Mouse (Mus musculus): ENCODE results near the gene Wdr59.
"Not testable (repeated sequence)": the region's sequence is repeated elsewhere in the genome, so short reads cannot be mapped to it uniquely, and the experiment has no call there.

The Wdr59 gene

DNA sequence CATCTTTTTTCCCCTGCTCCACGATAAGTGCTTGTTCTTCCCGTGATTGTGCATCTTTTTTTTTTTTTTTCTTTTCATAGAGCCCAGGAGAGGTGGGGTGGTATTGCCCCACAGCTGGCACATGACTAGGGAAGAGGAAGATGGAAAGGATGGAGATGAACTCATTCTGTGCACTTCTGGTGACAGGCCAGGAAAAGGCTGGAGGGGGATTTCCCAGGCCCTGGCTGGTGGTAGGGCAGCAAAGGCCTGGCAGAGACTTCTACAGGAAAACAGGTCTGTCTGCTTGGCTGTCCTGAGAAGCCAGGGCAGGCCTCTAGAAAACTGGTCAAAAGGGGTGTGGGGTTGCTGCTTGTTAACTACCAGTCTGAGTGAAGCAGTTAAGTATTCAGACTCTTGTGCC lies 16.3 kb upstream of the Wdr59 start:
- no peak for DNase-seq (ENCODE audit: low read depth, low spot score)

- DNase-seq (ENCODE audit: low read depth, low spot score), result no peak
Observed at GRCm38 (mm10) chr8:111537765-111538158, 15.9 kb upstream of the Wdr59 start.

DNA sequence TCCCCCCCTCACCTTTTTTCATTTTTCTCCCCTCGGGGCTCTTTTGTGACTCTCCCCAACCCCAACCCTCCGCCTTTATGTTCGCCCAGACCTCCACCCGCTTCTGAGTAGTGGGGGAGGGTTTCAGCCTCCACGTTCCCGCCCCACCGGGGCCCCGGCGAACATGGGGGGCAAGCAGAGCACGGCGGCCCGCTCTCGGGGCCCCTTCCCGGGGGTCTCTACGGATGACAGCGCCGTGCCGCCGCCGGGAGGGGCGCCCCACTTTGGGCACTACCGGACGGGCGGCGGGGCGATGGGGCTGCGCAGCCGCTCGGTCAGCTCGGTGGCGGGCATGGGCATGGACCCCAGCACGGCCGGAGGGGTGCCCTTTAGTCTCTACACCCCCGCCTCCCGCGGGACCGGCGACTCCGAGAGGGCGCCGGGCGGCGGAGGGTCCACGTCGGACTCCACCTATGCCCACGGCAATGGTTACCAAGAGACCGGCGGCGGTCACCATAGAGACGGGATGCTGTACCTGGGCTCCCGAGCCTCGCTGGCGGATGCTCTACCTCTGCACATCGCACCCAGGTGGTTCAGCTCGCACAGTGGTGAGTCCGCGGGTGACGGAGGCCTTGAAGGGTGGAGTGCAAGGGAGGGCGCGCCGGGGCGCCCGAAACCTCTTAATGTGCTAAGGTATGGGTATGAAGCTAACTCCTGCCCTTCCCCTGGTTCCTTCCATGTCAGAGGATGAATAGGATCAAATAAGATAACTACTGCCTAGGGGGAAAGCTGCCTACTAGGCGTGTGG lies 15.3 kb upstream of the Wdr59 start:
- DNase-seq (ENCODE audit: low read depth, low spot score), result no peak

GRCm38 (mm10) chr8:111536031-111536977 lies 14.4 kb upstream of the Wdr59 start, which contains the start of gene Znrf1:
Znrf1 (plus strand) TSS chr8:111536097.
- peak; percentile 80 for DNase-seq (ENCODE audit: low read depth, low spot score)

- no peak for DNase-seq (ENCODE audit: low read depth, low spot score)
Observed at GRCm38 (mm10) chr8:111535491-111535890, 13.6 kb upstream of the Wdr59 start.

DNA sequence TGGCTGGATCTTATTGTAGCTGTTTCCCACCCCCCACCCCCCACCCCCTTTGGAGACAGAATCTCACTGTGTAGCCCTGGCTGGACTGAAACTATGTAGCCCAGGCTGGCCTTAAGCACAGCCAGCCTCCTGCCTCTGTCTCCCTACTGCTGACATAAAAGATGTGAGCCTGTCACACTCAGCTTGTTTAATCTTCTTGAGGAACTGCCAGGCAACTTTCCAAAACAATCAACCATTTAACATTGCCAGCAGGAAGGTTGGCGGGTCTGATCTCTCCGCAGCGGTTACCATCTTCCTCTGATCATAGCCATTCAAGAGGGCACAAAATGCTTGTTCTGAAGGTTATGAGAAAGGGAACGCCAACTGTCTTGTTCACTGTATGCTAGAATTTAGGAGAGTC lies 11.6 kb upstream of the Wdr59 start:
- DNase-seq (ENCODE audit: low read depth, low spot score), result no peak

DNA sequence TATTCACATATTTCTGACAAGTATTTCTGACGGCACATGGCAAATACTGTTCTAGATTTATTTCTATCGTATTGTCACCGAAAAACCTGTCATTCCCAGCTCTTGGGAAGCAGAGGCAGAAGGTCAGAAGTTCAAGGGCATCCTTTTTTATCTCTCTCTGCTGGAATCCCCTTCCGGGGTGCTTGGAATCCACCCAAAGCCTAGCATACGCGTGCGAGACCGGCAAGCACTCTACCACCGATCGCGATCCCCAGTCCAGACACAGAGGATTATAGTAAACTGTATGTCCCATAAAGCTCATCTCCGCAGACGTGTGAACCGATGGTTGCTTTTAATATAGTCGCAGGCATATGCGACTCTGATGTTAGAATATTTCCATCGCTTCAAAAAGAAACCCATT lies 9.7 kb upstream of the Wdr59 start:
- no peak for DNase-seq (ENCODE audit: low read depth, low spot score)

DNA sequence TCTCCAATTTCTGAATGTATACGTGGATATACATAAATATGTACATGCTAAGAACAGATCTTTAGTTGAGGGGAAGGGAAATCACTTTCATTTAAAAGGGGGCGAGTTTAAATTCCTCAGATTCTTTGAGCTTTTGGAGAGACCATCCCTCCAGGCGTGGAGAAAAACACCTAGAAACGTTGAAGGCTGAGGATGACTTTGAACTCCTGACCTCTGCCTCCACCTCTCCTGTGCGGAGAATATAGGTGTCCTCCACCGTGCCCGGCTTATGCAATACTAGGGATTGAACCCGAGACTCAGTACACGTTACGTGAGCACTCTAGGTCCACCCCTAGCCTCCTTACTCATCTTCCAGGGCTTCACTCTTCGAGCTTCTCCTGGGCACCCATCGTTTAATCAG lies 9.3 kb upstream of the Wdr59 start:
- DNase-seq (ENCODE audit: low read depth, low spot score), result no peak

GRCm38 (mm10) chr8:111528071-111528470 lies 6.2 kb upstream of the Wdr59 start:
- DNase-seq (ENCODE audit: low read depth, low spot score), result no peak

- no peak for DNase-seq (ENCODE audit: low read depth, low spot score)
Observed at GRCm38 (mm10) chr8:111527149-111527548, 5.3 kb upstream of the Wdr59 start.

- DNase-seq (ENCODE audit: low read depth, low spot score), result no peak
Observed at GRCm38 (mm10) chr8:111526403-111527024, 4.6 kb upstream of the Wdr59 start.

GRCm38 (mm10) chr8:111517466-111517865 lies 4.4 kb downstream of the Wdr59 start:
- DNase-seq (ENCODE audit: low read depth, low spot score), result no peak

GRCm38 (mm10) chr8:111516451-111517035 lies 5.3 kb downstream of the Wdr59 start:
- no peak for DNase-seq (ENCODE audit: low read depth, low spot score)

DNA sequence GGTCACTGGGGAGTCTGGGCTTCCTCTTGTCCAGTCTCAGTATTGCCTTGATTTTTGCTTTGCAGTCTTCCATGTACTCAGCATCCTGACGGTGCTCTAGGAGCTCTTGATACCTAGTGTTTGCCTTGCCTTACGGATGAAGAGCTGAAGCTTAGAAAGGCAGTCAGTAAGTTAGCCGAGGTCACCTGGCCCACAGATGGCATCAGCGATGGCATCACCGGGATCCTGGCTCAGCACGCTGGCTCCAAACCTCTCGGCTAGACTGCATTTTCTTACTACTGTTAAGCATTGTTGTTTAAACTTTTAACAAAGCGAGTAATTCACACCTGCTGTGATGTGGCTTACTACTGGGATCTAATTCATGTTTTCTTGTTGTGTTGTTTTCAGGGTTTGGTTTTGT lies 8.4 kb downstream of the Wdr59 start:
- no peak for DNase-seq (ENCODE audit: low read depth, low spot score)

GRCm38 (mm10) chr8:111512941-111513340 lies 9.0 kb downstream of the Wdr59 start:
- no peak for DNase-seq (ENCODE audit: low read depth, low spot score)

DNA sequence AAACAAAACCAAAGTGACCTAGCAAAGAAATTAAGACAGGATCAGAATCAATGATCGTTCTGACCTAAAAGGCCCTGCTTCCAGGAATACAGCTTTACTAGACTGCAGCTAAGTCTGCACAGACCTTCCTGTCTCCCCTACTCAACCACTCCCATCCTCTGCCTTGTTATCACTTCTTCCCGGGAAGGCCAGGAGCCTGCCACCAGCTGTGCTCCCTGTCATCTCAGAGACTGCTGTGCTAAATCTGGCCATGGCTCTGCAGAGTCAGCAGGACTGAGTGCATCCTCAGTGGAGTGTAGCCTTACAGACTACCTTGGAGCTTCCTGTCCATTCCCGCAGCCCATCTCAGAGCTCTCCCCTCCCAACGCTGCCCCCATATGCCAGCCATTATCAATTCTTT lies 11.5 kb downstream of the Wdr59 start:
- DNase-seq (ENCODE audit: low read depth, low spot score), result no peak

DNA sequence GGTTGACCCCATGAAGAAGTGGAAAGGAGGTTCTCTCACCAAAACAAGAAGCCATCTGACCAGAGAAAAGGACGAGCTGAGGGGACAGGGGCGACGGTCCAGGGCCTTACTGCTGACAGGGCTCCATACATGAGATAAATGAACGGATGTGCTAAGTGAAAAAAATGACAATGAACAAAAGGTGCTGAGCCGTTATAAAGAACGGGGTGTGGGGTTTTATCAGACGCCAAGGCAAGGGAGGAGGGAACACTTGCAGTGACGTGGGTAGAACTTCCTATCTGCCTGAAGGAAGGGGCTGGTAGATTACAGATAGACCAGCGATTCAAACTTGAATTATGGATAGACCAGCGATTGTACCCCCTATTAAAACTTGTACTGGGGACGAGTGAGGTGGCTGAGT lies 12.6 kb downstream of the Wdr59 start:
- DNase-seq (ENCODE audit: low read depth, low spot score), result no peak

DNA sequence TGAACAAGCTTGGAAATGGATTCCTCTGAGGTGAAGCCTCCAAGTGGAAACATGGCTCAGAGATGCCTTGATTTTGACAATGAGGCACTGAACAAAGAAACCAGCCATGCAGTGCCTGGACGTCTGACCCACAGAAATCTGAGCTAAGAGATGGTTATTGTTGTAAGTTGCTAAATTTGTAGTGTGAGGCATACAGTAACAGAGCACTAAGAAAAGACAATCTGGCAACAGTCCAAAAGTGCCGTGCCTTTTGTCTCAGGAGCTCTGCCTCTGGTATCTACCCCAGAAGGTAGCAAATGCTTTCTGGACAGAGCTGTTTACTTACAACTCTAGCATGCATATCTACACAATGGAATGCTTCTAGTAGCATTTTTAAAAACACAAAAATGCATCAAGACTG lies 13.3 kb downstream of the Wdr59 start:
- no peak for DNase-seq (ENCODE audit: low read depth, low spot score)

GRCm38 (mm10) chr8:111501724-111502464 lies 20.0 kb downstream of the Wdr59 start:
- no peak for DNase-seq (ENCODE audit: low read depth, low spot score)

- DNase-seq (ENCODE audit: low read depth, low spot score), result not testable (repeated sequence)
Observed at GRCm38 (mm10) chr8:111498249-111498648, 23.6 kb downstream of the Wdr59 start.

GRCm38 (mm10) chr8:111496326-111496725 lies 25.6 kb downstream of the Wdr59 start:
- DNase-seq (ENCODE audit: low read depth, low spot score), result no peak

Measured in forelimb bud, embryonic 11.5 days (tissue).